Mouse (Mus musculus): ENCODE results near the gene Hsd11b2.

DNA sequence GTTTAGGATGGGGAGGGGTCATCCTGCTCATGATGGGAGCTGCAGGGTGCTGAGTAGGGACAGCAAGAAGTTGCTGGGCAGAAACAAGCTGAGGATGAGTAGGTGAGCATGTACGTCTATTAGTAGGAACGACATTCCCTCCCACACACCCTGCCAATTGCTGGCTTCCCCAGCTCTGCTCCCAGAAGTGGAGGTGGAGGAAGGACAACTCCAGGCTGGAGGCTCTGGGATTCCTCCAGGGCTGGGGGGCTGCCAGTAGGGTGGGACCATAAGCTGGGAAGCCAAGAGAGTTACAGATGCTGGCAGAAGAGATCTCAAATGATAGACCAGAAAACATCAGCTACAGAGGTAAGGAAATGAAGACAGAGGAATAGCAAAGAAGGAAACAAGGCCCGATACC is 18.0 kb downstream of the Hsd11b2 start:
- no peak for TF ChIP-seq POLR2A (IDR thresholded peaks at IDR 0.05; ENCODE audit: control insufficient read depth, extremely low read depth, insufficient read depth, low read length, poor library complexity)
- TF ChIP-seq CTCF (IDR thresholded peaks at IDR 0.05; ENCODE audit: borderline replicate concordance, control insufficient read depth, extremely low read depth, insufficient read depth, low read length, poor library complexity) = no peak

All from thymus, adult 2 months (tissue).